Mouse (Mus musculus) right cerebral cortex, adult 2 months (tissue): ENCODE results near the gene Thrsp.

ENCODE experiments used
- DNase-seq, 2 experiments: peaks; one replicate each; pipeline ENCODE4 v3.0.0; 2021 to 2022; ENCODE audit warnings: low spot score in 2 of 2

Thrsp gene

GRCm38 (mm10) chr7:97379304-97379703, 38.2 kb downstream of the Thrsp start:
- DNase-seq, result no peak

GRCm38 (mm10) chr7:97375906-97376305, 41.6 kb downstream of the Thrsp start:
- no peak for DNase-seq

GRCm38 (mm10) chr7:97375101-97375500, 42.4 kb downstream of the Thrsp start:
- no peak for DNase-seq

GRCm38 (mm10) chr7:97365887-97366286, 51.6 kb downstream of the Thrsp start:
- no peak for DNase-seq
